Mouse (Mus musculus) kidney, postnatal 10 days (tissue): ENCODE measurements around the gene Melk.
A peak's percentile ranks its signal among the peaks of the same experiment; 100 is the strongest.

ENCODE experiments used
- DNase-seq: peaks from one replicate; pipeline ENCODE4 v3.0.0; 2021; ENCODE audit warnings: mixed read lengths

Gene Melk

DNA sequence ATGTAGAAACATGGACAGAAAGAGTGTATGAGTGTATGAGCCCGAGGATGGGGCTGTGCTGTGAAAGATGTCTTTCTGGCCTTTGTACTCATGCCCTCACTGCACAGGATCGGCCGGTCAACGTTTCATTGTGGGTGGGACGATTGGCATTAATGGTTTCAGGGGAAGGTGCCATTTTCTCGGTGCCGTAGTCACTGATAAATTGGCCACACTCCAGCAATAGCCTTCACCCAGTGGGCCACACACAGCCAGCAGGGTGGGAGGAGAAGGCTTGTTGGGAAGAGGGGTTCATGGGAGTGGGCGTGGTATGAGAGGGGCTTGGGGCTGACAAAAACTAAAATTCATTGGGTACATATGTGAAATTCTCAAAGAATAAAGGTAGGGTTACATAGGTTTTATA, 34.3 kb downstream of the Melk start:
- no peak for DNase-seq

GRCm38 (mm10) chr4:44361670-44362069, 61.0 kb downstream of the Melk start:
- no peak for DNase-seq

DNA sequence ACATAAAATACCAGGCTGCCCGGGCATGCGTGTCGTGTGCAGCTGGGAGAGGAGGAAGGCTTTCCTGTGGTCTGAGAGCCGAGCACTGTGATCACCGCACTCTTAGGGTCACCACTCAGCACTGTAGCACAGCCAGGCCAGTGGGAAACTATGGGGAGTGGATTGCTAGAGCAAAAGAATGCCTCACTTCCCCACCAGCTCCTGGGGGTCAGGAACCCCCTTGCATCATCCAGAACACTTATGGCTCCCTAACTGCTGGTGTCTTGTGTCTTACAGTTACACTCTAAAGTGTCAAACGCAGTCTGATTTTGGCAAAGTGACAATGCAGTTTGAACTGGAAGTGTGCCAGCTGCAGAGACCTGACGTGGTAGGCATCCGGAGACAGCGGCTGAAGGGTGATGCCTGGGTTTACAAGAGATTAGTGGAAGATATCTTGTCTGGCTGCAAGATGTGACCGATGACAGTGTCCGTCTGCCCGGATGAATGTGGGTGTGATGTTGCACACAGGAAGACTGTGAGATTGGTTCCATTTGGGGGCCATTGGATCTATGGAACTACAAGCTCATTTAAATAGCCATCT, 62.8 kb downstream of the Melk start:
- peak; percentile 26 for DNase-seq

DNA sequence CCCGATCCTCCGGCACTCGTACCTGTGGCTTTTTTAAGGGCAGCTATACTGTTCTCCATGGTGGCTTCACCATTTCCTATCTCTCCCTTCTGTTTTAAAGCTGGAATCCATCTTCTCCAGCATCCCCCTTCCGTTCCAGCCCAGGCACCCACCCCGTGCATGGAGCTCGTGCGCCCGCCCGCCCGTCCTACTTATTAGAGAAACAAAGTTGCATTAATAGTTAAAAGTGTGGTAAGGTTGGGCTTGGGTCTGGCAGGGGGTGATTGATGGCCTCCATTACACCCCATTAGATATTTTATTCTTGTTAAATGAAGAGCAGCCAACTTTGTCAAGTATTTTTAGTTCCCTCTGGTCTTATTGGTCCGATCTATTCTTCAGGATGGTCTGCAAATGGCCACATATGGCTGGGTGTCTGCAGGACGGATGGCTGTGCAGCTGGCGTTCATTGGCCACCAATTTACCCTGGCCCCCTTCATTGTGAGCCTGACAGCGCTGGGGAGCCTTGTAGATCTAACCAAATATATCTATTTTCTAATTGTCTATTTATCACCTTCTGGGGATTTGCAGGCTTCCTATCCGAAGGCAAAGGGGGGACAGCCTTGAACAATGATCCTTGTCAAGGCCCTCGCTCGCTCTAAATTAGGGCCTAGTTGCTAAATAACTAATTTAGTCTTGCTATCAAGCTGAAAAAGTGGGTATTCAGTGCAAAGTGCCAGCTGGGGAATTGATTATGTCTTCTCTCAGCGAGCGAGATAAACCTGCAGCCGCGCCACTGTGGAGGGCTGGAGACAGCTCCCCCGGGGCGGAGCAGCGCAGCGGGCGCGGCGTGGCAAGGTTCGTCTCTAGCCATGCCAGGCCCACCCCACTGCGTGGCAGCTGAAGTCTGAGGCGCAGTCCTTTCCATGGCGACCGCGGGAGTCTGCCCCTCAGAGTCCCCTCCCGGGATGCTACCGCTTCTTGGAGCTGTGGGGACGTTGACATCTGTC, 91.8 kb downstream of the Melk start:
- DNase-seq, result no peak

GRCm38 (mm10) chr4:44402607-44403006, 101.9 kb downstream of the Melk start:
- DNase-seq, result peak; percentile 43

GRCm38 (mm10) chr4:44404487-44404886, 103.8 kb downstream of the Melk start:
- no peak for DNase-seq
